Comparison of ENCODE assay signal across 14 mouse cellular contexts in the genomic region with DNA sequence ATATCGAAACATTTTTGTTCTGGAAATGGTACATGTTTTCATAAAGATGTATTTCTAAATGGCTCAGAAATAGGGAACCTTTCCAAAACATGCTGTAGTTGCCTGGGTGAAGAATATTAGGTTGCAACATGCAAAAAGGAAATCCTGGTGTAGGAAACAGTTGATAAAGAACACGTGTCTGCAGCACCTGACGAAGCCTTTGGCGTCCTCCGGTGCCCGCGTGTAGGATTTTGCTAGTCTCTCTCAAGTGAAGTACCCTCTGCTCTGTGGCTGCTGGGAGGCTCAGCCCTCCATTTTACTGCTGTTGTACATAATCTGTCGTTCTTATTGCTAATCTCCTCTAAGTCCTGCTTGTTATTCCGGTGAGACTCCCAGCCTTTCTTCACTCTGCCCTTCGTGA.
A peak's percentile ranks its signal among the peaks of the same experiment; 100 is the strongest.
DNase-seq lines count a peak whose midpoint lies in the region; ATAC-seq and TF ChIP-seq lines count a peak whose summit lies in the region.
"Had no signal": no experiment of that assay in that cellular context is flagged by ENCODE, and none has a peak within 500 bp of the region (broad histone marks: within the 10 kb centered on the region; RNA-seq: fewer than 3 reads in every experiment).

No protein-coding gene starts in this region.

- no peak overlapping the region for H3K27ac ChIP-seq in lung, postnatal 0 days (ENCODE audit: low read length)
- H3K27ac ChIP-seq: hindbrain, embryonic 15.5 days; limb, embryonic 13.5 days had no signal

- 67% methylated on average over 10 of the region's 10 CpGs for WGBS in lung, postnatal 0 days

- no peak overlapping the region for H3K9ac ChIP-seq in lung, postnatal 0 days (replicated peaks; ENCODE audit: low read depth)
- H3K9ac ChIP-seq: hindbrain, embryonic 15.5 days; limb, embryonic 13.5 days; lung, embryonic 14.5 days had no signal

- H3K36me3 ChIP-seq in lung, postnatal 0 days (ENCODE audit: insufficient read depth, low read length) = no peaks in the 10 kb centered on the region
- H3K36me3 ChIP-seq: hindbrain, embryonic 15.5 days; limb, embryonic 13.5 days had no signal

- TF ChIP-seq EP300 in lung, postnatal 0 days (IDR thresholded peaks at IDR 0.05) = no peak

- H3K4me2 ChIP-seq in lung, postnatal 0 days (replicated peaks; ENCODE audit: low read depth, low read length) = no peak overlapping the region
- H3K4me2 ChIP-seq: hindbrain, embryonic 15.5 days; limb, embryonic 13.5 days; lung, embryonic 14.5 days had no signal

- ATAC-seq in lung, postnatal 0 days = no peak
- peak; percentile 88 for ATAC-seq in granulocyte monocyte progenitor cell, adult 5-6 weeks (replicated peaks; ENCODE audit: poor library complexity, severe bottlenecking)

- peak; percentile 6 for DNase-seq in embryo, embryonic 10.5 days (ENCODE audit: low spot score)
- no peak for DNase-seq in embryo, embryonic 9.5 days (ENCODE audit: extremely low spot score)
- DNase-seq in lung, postnatal 0 days (ENCODE audit: low spot score) = peak; percentile 22
- DNase-seq in lung, adult 18-20 months = no peak
- peak; percentile 40 for DNase-seq in retina, postnatal 1 day
- DNase-seq in kidney, postnatal 25 days = no peak
- no peak for DNase-seq in urinary bladder, adult 18-20 months (ENCODE audit: low spot score in 2 of 2)
- DNase-seq: adrenal gland, adult 2 months; kidney, adult 9 months; lung, embryonic 14.5 days; spleen, adult 18-20 months had no signal

- no peaks in the 10 kb centered on the region for H3K4me1 ChIP-seq in lung, postnatal 0 days (ENCODE audit: insufficient read depth, low read depth, low read length)

- TF ChIP-seq CTCF in lung, postnatal 0 days (IDR thresholded peaks at IDR 0.05) = no peak

- no peaks in the 10 kb centered on the region for H3K9me3 ChIP-seq in lung, postnatal 0 days (ENCODE audit: low read length)
- H3K9me3 ChIP-seq: hindbrain, embryonic 15.5 days; limb, embryonic 13.5 days had no signal

- H3K27me3 ChIP-seq in lung, postnatal 0 days (replicated peaks; ENCODE audit: insufficient read depth, low read length) = no peaks in the 10 kb centered on the region
- H3K27me3 ChIP-seq: hindbrain, embryonic 15.5 days; limb, embryonic 13.5 days had no signal

- H3K4me3 ChIP-seq in lung, postnatal 0 days (ENCODE audit: low read depth, low read length) = no peak overlapping the region
- H3K4me3 ChIP-seq: hindbrain, embryonic 15.5 days; limb, embryonic 13.5 days had no signal

Comparison
In these comparisons a context has a peak if more than half of its experiments do, and no peak if none do; other contexts are left out.
1. DNase-seq: peak in embryo, embryonic 10.5 days (single experiment), lung, postnatal 0 days (single experiment) and retina, postnatal 1 day (single experiment); none in embryo, embryonic 9.5 days (single experiment), lung, adult 18-20 months (0 of 2), kidney, postnatal 25 days (0 of 2) and urinary bladder, adult 18-20 months (0 of 2).